Mouse (Mus musculus) frontal cortex, postnatal 14 days (tissue): ENCODE results near the gene Hist1h2bg.

Experiments
- DNase-seq, 2 experiments: peaks; one replicate each; pipeline ENCODE4 v3.0.0; 2022; ENCODE audit warnings: low spot score in 2 of 2

The Hist1h2bg gene

GRCm38 (mm10) chr13:23571022-23571503 lies at the start of gene Hist1h2bg, which contains the start of gene Hist1h2ae:
Hist1h2bg (plus strand) TSS chr13:23571396.
Hist1h2ae (minus strand) TSS chr13:23571220.
- peak; percentile 64 to 67 for DNase-seq

- DNase-seq = peak; percentile 42 to 74
Measured at GRCm38 (mm10) chr13:23521703-23522102, 49.5 kb upstream of the Hist1h2bg start.

- no peak for DNase-seq
Measured at GRCm38 (mm10) chr13:23523976-23524375, 47.2 kb upstream of the Hist1h2bg start.

DNA sequence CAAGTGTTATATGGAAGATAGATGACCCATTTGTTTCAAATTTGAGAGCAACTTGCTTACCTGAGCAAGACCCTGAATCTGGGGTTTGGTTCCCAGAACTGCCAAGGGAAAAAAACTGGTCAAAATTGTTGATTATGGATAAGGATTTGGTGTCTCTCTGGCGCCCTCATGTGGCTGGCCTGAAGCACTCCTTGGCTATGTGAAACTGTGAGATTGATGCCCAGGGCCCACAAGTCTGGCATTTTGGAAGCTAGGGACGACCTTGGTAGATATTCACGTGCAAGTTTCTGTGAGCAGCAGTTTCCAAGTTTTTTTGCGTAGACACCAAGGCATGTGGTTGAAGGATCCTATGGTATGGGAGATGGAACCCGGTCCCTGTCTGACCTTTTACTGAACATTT lies 46.5 kb upstream of the Hist1h2bg start:
- peak in 1 of 2 experiments; percentile 50 for DNase-seq

DNA sequence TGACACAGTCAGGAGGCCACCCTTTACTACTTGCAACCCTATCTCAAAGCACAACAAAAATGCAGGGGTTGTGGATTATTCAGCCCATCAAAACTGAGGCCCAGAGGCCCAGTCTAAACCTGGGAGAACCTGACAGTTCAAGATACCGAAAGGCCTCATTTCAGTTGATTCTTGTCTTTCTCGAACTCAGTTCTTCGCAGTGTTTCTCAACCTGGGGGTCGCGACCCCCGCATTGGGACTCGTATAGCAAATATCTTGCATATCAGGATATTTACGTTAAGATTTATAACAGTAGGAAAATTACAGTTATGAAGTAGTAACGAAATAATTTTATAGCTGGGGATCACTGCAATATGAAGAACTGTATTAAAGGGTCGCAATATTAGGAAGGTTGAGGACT lies 45.3 kb upstream of the Hist1h2bg start:
- DNase-seq = no peak

- peak; percentile 85 to 96 for DNase-seq
Measured at GRCm38 (mm10) chr13:23526312-23526711, 44.9 kb upstream of the Hist1h2bg start.

DNA sequence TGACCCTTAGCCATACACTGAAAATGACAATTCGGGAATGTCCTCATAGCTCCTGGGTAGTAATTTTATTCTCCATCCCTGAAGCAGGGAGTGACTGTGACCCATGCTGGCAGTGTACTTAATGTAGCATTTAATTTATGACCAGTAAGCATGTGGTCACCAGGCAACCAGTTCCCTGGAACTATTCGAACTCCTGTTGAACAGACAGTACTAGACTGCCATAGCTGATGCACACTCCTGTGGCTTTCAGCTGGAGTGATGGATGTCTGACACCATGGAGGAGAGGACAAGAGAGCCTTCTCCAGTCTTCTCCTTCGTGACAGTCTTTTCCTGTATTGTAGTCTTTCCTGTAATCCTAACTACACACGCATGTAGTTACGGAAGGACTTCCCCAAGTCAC lies 42.2 kb upstream of the Hist1h2bg start:
- DNase-seq = no peak

- no peak for DNase-seq
Measured at GRCm38 (mm10) chr13:23529480-23530165, 41.6 kb upstream of the Hist1h2bg start.

DNA sequence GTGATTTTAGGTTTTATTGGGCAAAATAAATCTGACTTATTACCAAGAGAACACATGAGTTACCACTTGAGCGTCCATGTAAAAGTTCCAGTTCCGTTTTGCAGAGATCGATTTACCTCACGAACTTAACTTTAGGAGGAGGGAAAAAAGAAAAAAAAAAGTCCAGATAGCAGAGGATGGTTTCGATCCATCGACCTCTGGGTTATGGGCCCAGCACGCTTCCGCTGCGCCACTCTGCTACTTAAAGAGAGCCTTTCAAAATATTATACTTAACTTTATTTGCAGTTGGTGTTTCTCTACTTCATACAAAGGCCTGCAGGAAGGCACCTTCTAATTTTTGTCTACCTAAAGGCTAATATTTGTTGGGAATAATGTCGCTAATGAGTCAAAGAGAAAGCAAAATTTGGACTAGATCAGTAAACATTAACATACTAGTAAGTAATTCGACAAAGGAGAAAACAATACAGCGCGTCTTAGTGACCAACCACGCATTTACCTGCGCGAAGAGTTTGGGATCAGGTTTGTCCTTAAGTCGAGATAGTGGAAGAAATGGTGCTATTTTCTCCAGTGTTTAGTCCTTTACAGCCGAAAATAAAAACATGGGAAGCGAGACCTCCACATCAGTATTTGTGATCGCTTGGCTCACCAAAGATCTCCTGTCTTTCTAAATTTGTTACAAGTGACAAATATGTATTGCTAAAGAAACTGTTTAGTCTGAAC lies 40.9 kb upstream of the Hist1h2bg start:
- peak; percentile 54 to 76 for DNase-seq

- peak; percentile 96 to 97 for DNase-seq
Measured at GRCm38 (mm10) chr13:23530901-23531875, 40.0 kb upstream of the Hist1h2bg start, which contains the start of gene Hist1h4h. Hist1h4h (plus strand) TSS chr13:23531050.

DNA sequence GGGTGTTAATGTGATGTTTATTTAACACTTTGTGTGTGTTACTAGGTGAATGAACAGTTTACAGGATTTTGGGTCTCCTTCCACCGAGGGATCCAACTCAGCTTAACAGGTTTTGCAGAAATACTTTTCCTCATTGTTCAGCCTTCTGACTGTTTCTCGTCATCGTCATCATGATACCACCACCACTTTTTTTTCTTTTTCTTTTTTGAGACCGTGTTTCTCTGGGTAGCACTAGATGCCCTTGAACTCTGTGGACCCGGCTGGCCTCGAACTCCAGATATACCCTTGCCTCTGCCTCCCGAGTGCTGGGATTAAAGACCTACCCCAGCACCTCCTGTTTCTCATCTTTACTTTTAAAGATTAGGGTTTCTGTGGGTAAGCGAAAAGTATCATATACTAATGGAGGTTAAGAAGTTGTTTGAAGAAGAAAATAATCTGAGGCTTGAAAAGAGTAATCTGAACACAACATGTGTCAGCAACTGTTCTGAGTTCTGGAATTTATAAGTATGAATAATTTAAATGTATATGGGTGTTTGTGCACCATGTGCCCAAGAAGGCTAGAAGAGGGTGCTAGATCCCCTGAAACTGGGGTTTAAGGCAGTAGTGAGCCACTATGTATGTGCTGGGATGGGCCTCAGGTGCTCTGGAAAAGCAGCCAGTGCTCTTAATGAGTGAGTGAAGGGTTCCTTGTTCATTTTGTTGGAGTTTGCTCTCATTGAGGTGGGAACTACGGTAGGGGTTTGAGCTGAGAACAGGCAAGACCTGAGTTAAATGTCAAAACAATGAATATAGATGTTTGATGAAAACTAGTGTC lies 38.7 kb upstream of the Hist1h2bg start:
- no peak for DNase-seq

GRCm38 (mm10) chr13:23533560-23534367 lies 37.4 kb upstream of the Hist1h2bg start, which contains the start of gene Hist1h2af:
Hist1h2af (plus strand) TSS chr13:23533906.
- DNase-seq = peak; percentile 54 to 66

DNA sequence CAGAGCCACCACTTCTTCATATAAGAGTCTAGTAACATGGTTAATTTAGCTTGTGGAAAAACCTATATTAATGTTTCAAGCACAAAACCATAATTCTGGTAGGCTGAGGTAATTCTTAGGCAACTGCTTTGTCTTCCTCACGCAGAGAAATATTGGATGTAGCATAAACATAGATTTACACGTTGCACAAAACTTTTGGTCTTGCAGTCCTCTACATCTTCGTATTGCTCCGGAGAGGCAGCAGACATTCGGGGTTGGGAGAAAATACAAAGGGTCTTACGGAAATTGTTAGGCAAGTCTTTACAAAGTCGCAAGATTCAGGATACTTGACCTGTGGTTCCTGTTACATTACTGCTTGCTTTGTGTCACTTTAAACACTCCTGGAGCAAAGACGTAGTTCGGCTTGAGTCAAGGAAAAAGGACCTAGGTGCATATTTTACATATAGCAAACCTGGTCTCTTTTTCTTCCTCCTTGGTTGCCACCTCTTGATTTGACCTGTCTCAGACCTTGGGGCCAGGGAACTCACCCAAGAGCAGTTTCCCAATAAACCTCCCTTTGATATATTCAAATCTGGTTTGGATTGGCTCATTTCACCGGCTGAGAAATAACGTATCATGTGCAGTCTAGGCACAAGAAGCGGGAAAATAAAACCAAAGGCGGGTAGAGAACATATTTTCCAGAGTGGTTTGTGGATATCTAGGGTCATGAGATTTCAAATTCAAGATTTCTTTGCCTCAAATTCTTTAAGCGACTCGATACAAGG lies 36.6 kb upstream of the Hist1h2bg start:
- DNase-seq = no peak

GRCm38 (mm10) chr13:23535137-23536075 lies 35.8 kb upstream of the Hist1h2bg start, which contains the start of gene Hist1h3g:
Hist1h3g (plus strand) TSS chr13:23535422.
- peak; percentile 89 to 90 for DNase-seq

GRCm38 (mm10) chr13:23536076-23536822 lies 34.9 kb upstream of the Hist1h2bg start:
- no peak for DNase-seq

GRCm38 (mm10) chr13:23537006-23537710 lies 34.0 kb upstream of the Hist1h2bg start:
- DNase-seq = no peak
